Mouse (Mus musculus): ENCODE data around the gene Ugt2b35. TPM values are rescaled to one million over a fixed set of nuclear protein-coding genes. Genes with fewer than 3 reads are reported as not detected.

The Ugt2b35 gene
- not detected in 2 replicates for polyA plus RNA-seq (2012)

DNA sequence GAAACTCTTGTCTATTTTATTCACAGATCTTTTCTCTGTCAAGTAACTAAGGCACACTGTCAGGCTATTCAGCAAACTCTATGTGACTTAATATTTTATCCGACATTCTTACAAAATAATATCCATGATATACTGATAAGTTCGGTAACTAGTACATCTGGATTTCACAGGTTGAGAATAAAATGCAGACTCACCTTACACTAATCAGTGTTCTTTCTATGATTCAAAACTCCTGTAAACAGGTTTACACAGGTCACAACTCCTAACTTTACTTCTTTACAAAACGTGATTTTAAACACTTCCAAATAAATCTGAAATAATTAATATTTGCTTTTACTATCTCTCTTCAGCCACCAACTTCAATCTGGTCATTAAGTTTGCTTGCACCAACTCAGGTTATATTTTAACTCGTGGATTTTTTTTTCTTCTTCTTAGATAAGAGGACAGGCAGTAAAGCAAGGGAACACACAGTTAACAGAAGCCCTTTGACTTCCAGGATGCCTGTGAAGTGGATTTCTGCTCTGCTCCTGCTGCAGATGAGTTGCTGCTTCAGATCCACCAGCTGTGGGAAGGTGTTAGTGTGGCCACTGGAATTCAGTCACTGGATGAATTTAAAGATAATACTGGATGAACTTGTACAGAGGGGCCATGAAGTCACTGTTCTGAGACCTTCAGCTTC, at the start of gene Ugt2b35:
TSS of gene Ugt2b35 (plus strand) at position 466 of the 679 bp plus-strand sequence.
- no peak for TF ChIP-seq GATA1 (IDR thresholded peaks at IDR 0.05; ENCODE audit: low read length)

GRCm38 (mm10) chr5:86960504-86960903, 40.2 kb upstream of the Ugt2b35 start:
- no peak for TF ChIP-seq GATA1 (IDR thresholded peaks at IDR 0.05; ENCODE audit: low read length)

- TF ChIP-seq GATA1 (IDR thresholded peaks at IDR 0.05; ENCODE audit: low read length), result no peak
Measured at GRCm38 (mm10) chr5:86961587-86962358, 38.9 kb upstream of the Ugt2b35 start.

GRCm38 (mm10) chr5:87004735-87005134, 4.1 kb downstream of the Ugt2b35 start:
- no peak for TF ChIP-seq GATA1 (IDR thresholded peaks at IDR 0.05; ENCODE audit: low read length)

- TF ChIP-seq GATA1 (IDR thresholded peaks at IDR 0.05; ENCODE audit: low read length), result no peak
Measured at GRCm38 (mm10) chr5:87015477-87015876, 14.8 kb downstream of the Ugt2b35 start.

DNA sequence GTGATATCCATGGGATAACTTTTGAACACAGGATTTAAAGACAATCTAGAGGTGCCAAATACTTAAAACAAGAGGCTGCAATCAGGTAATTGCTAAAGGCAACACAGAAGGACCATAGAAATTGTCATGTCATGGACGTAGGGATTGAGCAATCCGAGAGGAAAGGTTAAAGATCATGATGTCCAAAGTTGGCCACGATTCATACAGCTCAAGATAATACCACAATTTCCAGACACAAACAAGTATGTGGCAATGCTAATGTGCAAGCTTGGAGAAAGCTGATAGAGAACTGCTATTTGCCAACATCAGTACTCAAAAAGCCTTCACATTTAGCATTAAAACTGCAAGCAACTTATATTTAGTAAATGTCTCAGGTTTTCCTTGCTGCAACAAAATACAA, 26.7 kb downstream of the Ugt2b35 start:
- TF ChIP-seq GATA1 (IDR thresholded peaks at IDR 0.05; ENCODE audit: low read length), result no peak

DNA sequence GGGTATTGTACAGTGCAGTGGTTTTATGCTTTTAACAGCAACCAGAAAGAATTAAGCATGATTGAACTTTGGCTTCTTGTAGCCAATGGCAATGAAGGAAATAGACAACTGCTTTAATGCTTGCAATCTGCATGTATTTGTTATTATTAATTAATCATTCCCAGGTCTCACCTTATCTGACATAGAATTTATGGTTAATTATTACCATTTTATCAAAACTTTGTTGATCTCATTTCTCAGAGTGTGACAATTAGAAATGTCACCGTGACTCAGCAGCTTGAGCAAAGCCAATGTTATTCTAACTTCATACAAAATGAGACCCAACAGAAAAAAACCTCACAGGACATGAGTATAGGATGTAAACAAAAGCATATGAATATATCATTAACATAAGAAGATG, 30.0 kb downstream of the Ugt2b35 start:
- no peak for TF ChIP-seq GATA1 (IDR thresholded peaks at IDR 0.05; ENCODE audit: low read length)

Other genes starting within 250 kb of the Ugt2b35 start
- 17.6 and 24.8 TPM in 2 replicates for gene Ythdc1, start 196.6 kb upstream of the Ugt2b35 start, polyA plus RNA-seq (2012)
- not detected in 2 replicates for gene Ugt2b34, start 93.9 kb upstream of the Ugt2b35 start, polyA plus RNA-seq (2012)
- not detected in 2 replicates for gene Ugt2b1, start 74.3 kb upstream of the Ugt2b35 start, polyA plus RNA-seq (2012)
- not detected in 2 replicates for gene Ugt2b36, start 91.7 kb downstream of the Ugt2b35 start, polyA plus RNA-seq (2012)
- not detected in 2 replicates for gene Ugt2b5, start 139.5 kb downstream of the Ugt2b35 start, polyA plus RNA-seq (2012)